Mouse (Mus musculus) liver, adult 2 months (tissue): ENCODE measurements around the gene Abhd12b. TPM values are rescaled to one million over a fixed set of nuclear protein-coding genes. Genes with fewer than 3 reads are reported as not detected.

ENCODE experiments used
- DNase-seq: peaks from one replicate; pipeline ENCODE4 v3.0.0-alpha.2; 2011; ENCODE audit warnings: low read depth, low spot score; ENCODE audit errors: extremely low read depth
- H3K27ac ChIP-seq: fragments of 200-500 bp; replicated peaks from 2 replicates; pipeline ENCODE4 v1.5.1; 2012; ENCODE audit warnings: low read depth, mild to moderate bottlenecking, control low read depth, inconsistent platforms, low read length; ENCODE audit not compliant: insufficient read depth
- H3K27me3 ChIP-seq: fragments of 200-500 bp; 2 replicates; pipeline ENCODE4 v1.6.1; 2012; ENCODE audit warnings: mild to moderate bottlenecking, moderate library complexity, low read length, inconsistent platforms; ENCODE audit not compliant: control insufficient read depth, insufficient read depth
- H3K36me3 ChIP-seq: fragments of 200-500 bp; 2 replicates; pipeline ENCODE4 v1.6.1; 2012; ENCODE audit warnings: low read length, inconsistent platforms; ENCODE audit not compliant: control insufficient read depth, insufficient read depth
- H3K4me1 ChIP-seq: fragments of 200-500 bp; 2 replicates; pipeline ENCODE4 v1.6.1; 2011; ENCODE audit warnings: low read length; ENCODE audit not compliant: control insufficient read depth, insufficient read depth
- H3K4me3 ChIP-seq: fragments of 200-500 bp; 2 replicates; pipeline ENCODE4 v1.5.1; 2011; ENCODE audit warnings: low read depth, mild to moderate bottlenecking, control low read depth, low read length, moderate library complexity; ENCODE audit not compliant: insufficient read depth
- H3K79me2 ChIP-seq: fragments of 200-500 bp; 2 replicates; pipeline ENCODE4 v1.6.1; 2012; ENCODE audit warnings: inconsistent platforms, mild to moderate bottlenecking, low read length, moderate library complexity; ENCODE audit not compliant: control insufficient read depth, insufficient read depth
- H3K9ac ChIP-seq: fragments of 200-500 bp; 2 replicates; pipeline ENCODE4 v1.6.1; 2012; ENCODE audit warnings: low read depth, mild to moderate bottlenecking, control low read depth, inconsistent platforms, low read length
- CTCF ChIP-seq: fragments of 200-500 bp; IDR thresholded peaks from 2 replicates; pipeline ENCODE4 v1.5.1; 2011; ENCODE audit warnings: low read depth, low read length, control low read depth
- POLR2A ChIP-seq: fragments of 200-500 bp; IDR thresholded peaks from 2 replicates; pipeline ENCODE4 v1.6.1; 2011; ENCODE audit warnings: low read length, control low read depth; ENCODE audit not compliant: insufficient read depth; ENCODE audit errors: extremely low read depth
- WGBS: fragments of 180-500 bp; shearing (Covaris S2); methylation state at CpG from one replicate; pipeline ENCODE4 v1.1.7; 2018; 5-methylcytosine and 5-hydroxymethylcytosine counted together
- polyA plus RNA-seq: library from polyadenylated mRNA; depleted of rRNA; stranded (reverse); fragments of >200 nt; gene quantifications from 2 replicates; pipeline ENCODE4 v1.2.3, GENCODE M21; 2012
- total RNA-seq: library from RNA; depleted of rRNA; stranded (reverse); fragments of >200 nt; gene quantifications from 2 replicates; pipeline ENCODE4 v1.2.3, GENCODE M21; 2014

Abhd12b gene
- total and polyA plus RNA-seq, 2 experiments, result not detected

- no peak overlapping the region for H3K9ac ChIP-seq
- WGBS, result 41% methylated on average over 6 of the region's 6 CpGs
- H3K36me3 ChIP-seq, result no peaks in the 10 kb centered on the region
- H3K27me3 ChIP-seq, result no peaks in the 10 kb centered on the region
- H3K79me2 ChIP-seq, result no peaks in the 10 kb centered on the region
- no peak for DNase-seq
- TF ChIP-seq POLR2A, result no peak
- no peak for TF ChIP-seq CTCF
- no peak overlapping the region for H3K4me3 ChIP-seq
- H3K4me1 ChIP-seq, result peaks cover 3% of the 10 kb centered on the region; the same call in 1 of the 2 replicates
- no peak overlapping the region for H3K27ac ChIP-seq
Observed at GRCm38 (mm10) chr12:70109921-70110320, 44.0 kb upstream of the Abhd12b start.

- H3K27me3 ChIP-seq, result no peaks in the 10 kb centered on the region
- WGBS, result 14% methylated on average over 23 of the region's 23 CpGs
- peak overlapping the region; percentile 83; the same call in 1 of the 2 replicates for H3K4me3 ChIP-seq
- no peaks in the 10 kb centered on the region for H3K79me2 ChIP-seq
- H3K9ac ChIP-seq, result peak overlapping the region; percentile 87; the same call in 1 of the 2 replicates
- no peak for DNase-seq
- no peak overlapping the region for H3K27ac ChIP-seq
- no peaks in the 10 kb centered on the region for H3K36me3 ChIP-seq
- peaks cover 3% of the 10 kb centered on the region; the same call in 1 of the 2 replicates for H3K4me1 ChIP-seq
- TF ChIP-seq POLR2A, result no peak
- no peak for TF ChIP-seq CTCF
Observed at GRCm38 (mm10) chr12:70110375-70111116, 43.4 kb upstream of the Abhd12b start.

- no peak overlapping the region for H3K27ac ChIP-seq
- H3K4me3 ChIP-seq, result peak overlapping the region; percentile 83
- no peaks in the 10 kb centered on the region for H3K36me3 ChIP-seq
- TF ChIP-seq CTCF (no peak), POLR2A (no peak)
- DNase-seq, result no peak
- H3K79me2 ChIP-seq, result no peaks in the 10 kb centered on the region
- H3K27me3 ChIP-seq, result no peaks in the 10 kb centered on the region
- 1% methylated on average over 16 of the region's 16 CpGs for WGBS
- H3K9ac ChIP-seq, result peak overlapping the region; percentile 87
- H3K4me1 ChIP-seq, result peaks cover 3% of the 10 kb centered on the region; the same call in 1 of the 2 replicates
Observed at GRCm38 (mm10) chr12:70111117-70111366, 42.9 kb upstream of the Abhd12b start.

GRCm38 (mm10) chr12:70111367-70112089 lies 42.4 kb upstream of the Abhd12b start:
- peak overlapping the region; percentile 83 for H3K4me3 ChIP-seq
- H3K9ac ChIP-seq, result peak overlapping the region; percentile 87
- TF ChIP-seq CTCF (no peak), POLR2A (no peak)
- peak; percentile 22 for DNase-seq
- H3K27me3 ChIP-seq, result no peaks in the 10 kb centered on the region
- H3K27ac ChIP-seq, result peak overlapping the region; percentile 54
- under 1% methylated on average over 98 of the region's 101 CpGs for WGBS
- peaks cover 3% of the 10 kb centered on the region; the same call in 1 of the 2 replicates for H3K4me1 ChIP-seq
- H3K79me2 ChIP-seq, result no peaks in the 10 kb centered on the region
- H3K36me3 ChIP-seq, result no peaks in the 10 kb centered on the region

GRCm38 (mm10) chr12:70112090-70112383 lies 41.9 kb upstream of the Abhd12b start:
- H3K79me2 ChIP-seq, result no peaks in the 10 kb centered on the region
- no peak overlapping the region for H3K27ac ChIP-seq
- 11% methylated on average over 16 of the region's 16 CpGs for WGBS
- H3K9ac ChIP-seq, result peak overlapping the region; percentile 25; the same call in 1 of the 2 replicates
- no peaks in the 10 kb centered on the region for H3K27me3 ChIP-seq
- no peak for DNase-seq
- TF ChIP-seq CTCF, result no peak
- TF ChIP-seq POLR2A, result no peak
- peak overlapping the region; percentile 83 for H3K4me3 ChIP-seq
- no peaks in the 10 kb centered on the region for H3K36me3 ChIP-seq
- peaks cover 3% of the 10 kb centered on the region; the same call in 1 of the 2 replicates for H3K4me1 ChIP-seq

GRCm38 (mm10) chr12:70113351-70113750 lies 40.6 kb upstream of the Abhd12b start, which contains the start of gene Nin:
TSS of gene Nin (minus strand) at chr12:70113717.
- Histone ChIP-seq H3K9ac (no peak within 1 kb of the TSS), H3K27me3 (no peaks in the 10 kb centered on the region), H3K79me2 (no peaks in the 10 kb centered on the region), H3K36me3 (no peaks in the 10 kb centered on the region), H3K4me3 (no peak within 1 kb of the TSS), H3K4me1 (peaks cover 3% of the 10 kb centered on the region; the same call in 1 of the 2 replicates), H3K27ac (no peak within 1 kb of the TSS)
- DNase-seq, result no peak
- WGBS, result 80% methylated on average over 11 of the region's 11 CpGs
- TF ChIP-seq CTCF (no peak), POLR2A (no peak)
